Mouse (Mus musculus): Measurements from ENCODE around the gene Pafah1b1. TPM values are rescaled to one million over a fixed set of nuclear protein-coding genes. Genes with fewer than 3 reads are reported as not detected.

Gene Pafah1b1
- total RNA-seq, 2 experiments from 2014 or later: 393 to 420 TPM

GRCm38 (mm10) chr11:74721971-74722370 is 2.5 kb downstream of the Pafah1b1 start:
- DNase-seq: no peak
- intact Hi-C loops (cut with DNase I): no loop called here

GRCm38 (mm10) chr11:74721141-74721540 is 3.3 kb downstream of the Pafah1b1 start:
- DNase-seq: no peak
- intact Hi-C loops (cut with DNase I): no loop called here

- DNase-seq: no peak
- intact Hi-C loops (cut with DNase I): no loop called here
Observed at GRCm38 (mm10) chr11:74720668-74721067, 3.8 kb downstream of the Pafah1b1 start.

GRCm38 (mm10) chr11:74715971-74716525 is 8.4 kb downstream of the Pafah1b1 start:
- intact Hi-C loops (cut with DNase I): no loop called here
- peak; percentile 8 for DNase-seq

- intact Hi-C loops (cut with DNase I): no loop called here
- DNase-seq: no peak
Observed at GRCm38 (mm10) chr11:74710671-74711070, 13.8 kb downstream of the Pafah1b1 start.

GRCm38 (mm10) chr11:74708781-74709180 is 15.7 kb downstream of the Pafah1b1 start:
- no peak for DNase-seq
- intact Hi-C loops (cut with DNase I): no loop called here

- DNase-seq: no peak
- intact Hi-C loops (cut with DNase I): no loop called here
Observed at GRCm38 (mm10) chr11:74704068-74704467, 20.4 kb downstream of the Pafah1b1 start.

- no peak for DNase-seq
- intact Hi-C loops (cut with DNase I): no loop called here
Observed at GRCm38 (mm10) chr11:74699505-74699904, 25.0 kb downstream of the Pafah1b1 start.

- intact Hi-C loops (cut with DNase I): no loop called here
- no peak for DNase-seq
Observed at GRCm38 (mm10) chr11:74692151-74692550, 32.3 kb downstream of the Pafah1b1 start.

- no peak for DNase-seq
- intact Hi-C loops (cut with DNase I): no loop called here
Observed at GRCm38 (mm10) chr11:74675156-74675555, 49.3 kb downstream of the Pafah1b1 start.

GRCm38 (mm10) chr11:74674713-74675112 is 49.8 kb downstream of the Pafah1b1 start:
- intact Hi-C loops (cut with DNase I): no loop called here
- no peak for DNase-seq

- intact Hi-C loops (cut with DNase I): no loop called here
- DNase-seq: no peak
Observed at GRCm38 (mm10) chr11:74673561-74673960, 50.9 kb downstream of the Pafah1b1 start.

GRCm38 (mm10) chr11:74672901-74673513 is 51.5 kb downstream of the Pafah1b1 start:
- intact Hi-C loops (cut with DNase I): no loop called here
- DNase-seq: no peak

GRCm38 (mm10) chr11:74671839-74672238 is 52.6 kb downstream of the Pafah1b1 start:
- intact Hi-C loops (cut with DNase I): no loop called here
- DNase-seq: no peak

- intact Hi-C loops (cut with DNase I): no loop called here
- DNase-seq: no peak
Observed at GRCm38 (mm10) chr11:74671013-74671412, 53.5 kb downstream of the Pafah1b1 start.

GRCm38 (mm10) chr11:74670151-74670550 is 54.3 kb downstream of the Pafah1b1 start:
- DNase-seq: no peak
- intact Hi-C loops (cut with DNase I): no loop called here

- no peak for DNase-seq
- intact Hi-C loops (cut with DNase I): no loop called here
Observed at GRCm38 (mm10) chr11:74668971-74669370, 55.5 kb downstream of the Pafah1b1 start.

GRCm38 (mm10) chr11:74668466-74668865 is 56.0 kb downstream of the Pafah1b1 start:
- intact Hi-C loops (cut with DNase I): no loop called here
- DNase-seq: no peak

GRCm38 (mm10) chr11:74667582-74668010 is 56.9 kb downstream of the Pafah1b1 start:
- DNase-seq: no peak
- intact Hi-C loops (cut with DNase I): no loop called here

GRCm38 (mm10) chr11:74666776-74667581 is 57.5 kb downstream of the Pafah1b1 start:
- intact Hi-C loops (cut with DNase I): no loop called here
- DNase-seq: no peak

GRCm38 (mm10) chr11:74666284-74666652 is 58.2 kb downstream of the Pafah1b1 start:
- intact Hi-C loops (cut with DNase I): no loop called here
- no peak for DNase-seq

Measured in left cerebral cortex, postnatal 4 days (tissue).